Mouse (Mus musculus) midbrain, embryonic 10.5 days (tissue): Measurements from ENCODE around the gene Hsd17b3. TPM values are rescaled to one million over a fixed set of nuclear protein-coding genes. Genes with fewer than 3 reads are reported as not detected.

Experiments
- DNase-seq: peaks from one replicate; pipeline ENCODE4 v3.0.0-alpha.2; 2017; ENCODE audit warnings: low spot score
- H3K27ac ChIP-seq: fragments of 300-500 bp; sonication (generic); replicated peaks from 2 replicates; pipeline ENCODE4 v1.5.1; 2016; ENCODE audit warnings: mild to moderate bottlenecking
- H3K27me3 ChIP-seq: fragments of 300-500 bp; sonication (generic); 2 replicates; pipeline ENCODE4 v1.6.1; 2016; ENCODE audit warnings: low read depth, mild to moderate bottlenecking; ENCODE audit not compliant: poor library complexity, severe bottlenecking
- H3K36me3 ChIP-seq: fragments of 300-500 bp; sonication (generic); 2 replicates; pipeline ENCODE4 v1.6.1; 2016; ENCODE audit warnings: mild to moderate bottlenecking, moderate library complexity
- H3K4me1 ChIP-seq: fragments of 300-500 bp; sonication (generic); 2 replicates; pipeline ENCODE4 v1.6.1; 2016
- H3K4me3 ChIP-seq: fragments of 300-500 bp; sonication (generic); 2 replicates; pipeline ENCODE4 v1.5.1; 2016; ENCODE audit warnings: mild to moderate bottlenecking, moderate library complexity
- H3K9me3 ChIP-seq: fragments of 300-500 bp; sonication (generic); replicated peaks from 2 replicates; pipeline ENCODE4 v1.6.1; 2016; ENCODE audit warnings: mild to moderate bottlenecking
- WGBS: fragments of 180-500 bp; shearing (Covaris S2); methylation state at CpG from one replicate; pipeline ENCODE4 v1.1.7; 2016; 5-methylcytosine and 5-hydroxymethylcytosine counted together
- polyA plus RNA-seq: library from polyadenylated mRNA; unstranded; fragments of >200 nt; fragmentation: Nextera tagmentation; extraction: Ambion mirVana; gene quantifications from 2 replicates; pipeline ENCODE4 v1.2.1, GENCODE M21; 2016

Gene Hsd17b3
- polyA plus RNA-seq, 1 experiment from 2014 or later, result not detected

GRCm38 (mm10) chr13:64033921-64034320 is 55.1 kb downstream of the Hsd17b3 start:
- no peaks in the 10 kb centered on the region for H3K36me3 ChIP-seq
- 88% methylated on average over 6 of the region's 6 CpGs for WGBS
- H3K27me3 ChIP-seq, result peaks cover 29% of the 10 kb centered on the region
- no peak overlapping the region for H3K27ac ChIP-seq
- no peaks in the 10 kb centered on the region for H3K9me3 ChIP-seq
- H3K4me3 ChIP-seq, result no peak overlapping the region
- DNase-seq, result no peak
- peaks cover 15% of the 10 kb centered on the region for H3K4me1 ChIP-seq

- WGBS, result 90% methylated on average over 4 of the region's 4 CpGs
- Histone ChIP-seq H3K27ac (no peak overlapping the region), H3K36me3 (no peaks in the 10 kb centered on the region), H3K27me3 (peaks cover 29% of the 10 kb centered on the region), H3K9me3 (no peaks in the 10 kb centered on the region), H3K4me1 (peaks cover 15% of the 10 kb centered on the region), H3K4me3 (no peak overlapping the region)
- DNase-seq, result no peak
These were observed 55.8 kb downstream of the Hsd17b3 start for GRCm38 (mm10) chr13:64033181-64033580.

DNA sequence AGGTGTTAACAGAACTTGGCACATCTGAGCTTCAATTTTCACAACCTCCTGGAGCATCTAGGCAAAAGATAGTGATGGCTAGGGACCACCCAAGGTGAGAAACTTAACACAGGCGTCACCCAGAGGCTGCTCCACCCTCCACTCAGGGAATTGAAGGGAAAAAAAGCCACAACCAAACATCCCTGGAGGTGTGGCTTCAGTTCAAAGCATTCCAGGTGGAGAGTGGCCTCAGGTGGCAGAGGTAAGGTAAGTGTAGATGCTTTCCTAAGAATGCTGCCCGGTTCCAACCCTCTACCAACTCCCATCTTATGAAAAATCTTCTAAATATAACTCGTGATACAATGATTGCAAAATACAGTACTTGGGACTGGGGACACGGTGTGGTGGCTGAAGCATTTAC is 57.8 kb downstream of the Hsd17b3 start:
- Histone ChIP-seq H3K4me1 (peaks cover 11% of the 10 kb centered on the region), H3K36me3 (no peaks in the 10 kb centered on the region), H3K27me3 (peaks cover 16% of the 10 kb centered on the region), H3K4me3 (no peak overlapping the region), H3K27ac (no peak overlapping the region), H3K9me3 (no peaks in the 10 kb centered on the region)
- no peak for DNase-seq
- 76% methylated on average over 4 of the region's 4 CpGs for WGBS

GRCm38 (mm10) chr13:64030792-64031191 is 58.2 kb downstream of the Hsd17b3 start:
- H3K4me3 ChIP-seq, result no peak overlapping the region
- no peaks in the 10 kb centered on the region for H3K9me3 ChIP-seq
- WGBS, result 84% methylated on average over 1 of the region's 1 CpGs
- peaks cover 16% of the 10 kb centered on the region for H3K27me3 ChIP-seq
- no peaks in the 10 kb centered on the region for H3K36me3 ChIP-seq
- no peak for DNase-seq
- H3K4me1 ChIP-seq, result peaks cover 11% of the 10 kb centered on the region
- no peak overlapping the region for H3K27ac ChIP-seq

- no peak for DNase-seq
- Histone ChIP-seq H3K36me3 (no peaks in the 10 kb centered on the region), H3K4me3 (no peak overlapping the region), H3K27ac (no peak overlapping the region), H3K9me3 (no peaks in the 10 kb centered on the region), H3K27me3 (no peaks in the 10 kb centered on the region), H3K4me1 (peaks cover 21% of the 10 kb centered on the region)
- WGBS, result 79% methylated on average over 4 of the region's 4 CpGs
These were observed 64.2 kb downstream of the Hsd17b3 start for GRCm38 (mm10) chr13:64024803-64025202.

DNA sequence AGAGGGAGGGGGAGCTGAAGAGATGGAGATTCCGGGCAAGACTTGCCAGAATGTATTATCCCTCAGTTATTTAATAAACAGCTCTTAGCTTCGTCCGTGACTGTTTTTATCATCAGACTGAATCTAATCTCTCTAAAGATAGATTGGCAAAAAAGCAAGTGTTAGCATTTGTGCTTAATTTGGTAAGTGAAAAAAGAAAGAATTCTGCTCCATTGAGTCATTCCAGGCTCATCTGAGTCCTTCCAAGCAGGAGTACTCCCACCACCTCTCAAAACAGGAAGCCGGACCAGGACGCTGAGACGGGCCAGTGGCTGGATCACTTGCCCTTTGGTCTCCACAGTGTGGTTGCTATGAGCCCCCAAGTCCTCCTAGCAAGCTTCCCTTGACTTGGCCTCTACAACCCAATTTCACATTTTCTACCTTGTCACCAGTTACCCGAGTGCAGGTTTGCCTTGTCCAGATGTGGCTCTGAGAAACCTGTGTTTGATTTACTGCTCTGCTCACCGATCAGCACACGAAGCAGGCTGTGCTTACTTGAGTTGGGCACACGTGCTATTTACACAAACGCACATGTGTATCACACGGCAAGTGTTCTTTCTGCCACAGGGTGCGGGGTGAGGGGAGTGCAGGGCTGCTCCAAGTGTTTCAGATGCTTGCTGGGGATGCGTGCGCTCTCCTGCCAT is 66.1 kb downstream of the Hsd17b3 start:
- H3K27ac ChIP-seq, result no peak overlapping the region
- H3K4me3 ChIP-seq, result no peak overlapping the region
- DNase-seq, result no peak
- WGBS, result 88% methylated on average over 15 of the region's 15 CpGs
- no peaks in the 10 kb centered on the region for H3K9me3 ChIP-seq
- no peaks in the 10 kb centered on the region for H3K36me3 ChIP-seq
- H3K27me3 ChIP-seq, result no peaks in the 10 kb centered on the region
- H3K4me1 ChIP-seq, result peaks cover 21% of the 10 kb centered on the region

- WGBS, result 61% methylated on average over 7 of the region's 7 CpGs
- H3K9me3 ChIP-seq, result no peaks in the 10 kb centered on the region
- DNase-seq, result peak; percentile 34
- H3K36me3 ChIP-seq, result no peaks in the 10 kb centered on the region
- no peak overlapping the region for H3K4me3 ChIP-seq
- H3K27ac ChIP-seq, result peak overlapping the region; percentile 57
- no peaks in the 10 kb centered on the region for H3K27me3 ChIP-seq
- H3K4me1 ChIP-seq, result peaks cover 21% of the 10 kb centered on the region
These were observed 68.1 kb downstream of the Hsd17b3 start for GRCm38 (mm10) chr13:64020902-64021311.

GRCm38 (mm10) chr13:64018586-64019141 is 70.4 kb downstream of the Hsd17b3 start:
- WGBS, result 82% methylated on average over 10 of the region's 10 CpGs
- no peak for DNase-seq
- Histone ChIP-seq H3K9me3 (no peaks in the 10 kb centered on the region), H3K27ac (no peak overlapping the region), H3K4me1 (peaks cover 21% of the 10 kb centered on the region), H3K4me3 (no peak overlapping the region), H3K36me3 (no peaks in the 10 kb centered on the region), H3K27me3 (no peaks in the 10 kb centered on the region)

- no peaks in the 10 kb centered on the region for H3K36me3 ChIP-seq
- H3K27ac ChIP-seq, result no peak overlapping the region
- H3K9me3 ChIP-seq, result no peaks in the 10 kb centered on the region
- WGBS, result 80% methylated on average over 4 of the region's 4 CpGs
- H3K4me1 ChIP-seq, result peaks cover 8% of the 10 kb centered on the region
- H3K4me3 ChIP-seq, result no peak overlapping the region
- no peaks in the 10 kb centered on the region for H3K27me3 ChIP-seq
- no peak for DNase-seq
These were observed 73.0 kb downstream of the Hsd17b3 start for GRCm38 (mm10) chr13:64016048-64016447.

DNA sequence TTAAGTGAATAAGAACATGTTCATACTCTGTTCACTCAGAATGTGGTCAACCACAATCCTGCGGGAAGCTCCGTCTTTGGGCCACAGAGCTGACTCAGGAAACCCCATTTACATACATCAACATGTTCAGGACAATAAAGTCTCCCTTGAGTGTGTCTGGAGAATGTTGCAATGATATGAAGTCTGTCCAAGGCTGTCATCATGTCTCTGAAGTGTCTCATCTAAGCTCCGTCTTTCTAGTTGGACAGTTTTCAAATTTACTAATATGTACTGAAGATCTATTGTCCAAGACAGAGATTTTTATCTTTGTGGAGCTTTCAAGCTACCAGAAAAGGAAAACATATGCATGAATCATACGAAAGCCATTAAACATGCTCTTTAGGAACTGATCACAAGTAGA is 77.9 kb downstream of the Hsd17b3 start:
- Histone ChIP-seq H3K4me1 (no peaks in the 10 kb centered on the region), H3K27me3 (no peaks in the 10 kb centered on the region), H3K36me3 (no peaks in the 10 kb centered on the region), H3K9me3 (no peaks in the 10 kb centered on the region), H3K27ac (no peak overlapping the region), H3K4me3 (no peak overlapping the region)
- no peak for DNase-seq
- 93% methylated on average over 4 of the region's 4 CpGs for WGBS

Other genes starting within 250 kb of the Hsd17b3 start
- gene Slc35d2, start 40.1 kb upstream of the Hsd17b3 start, polyA plus RNA-seq, result 3.4 and 3.7 TPM in 2 replicates
- 18.9 and 21.0 TPM in 2 replicates for gene Zfp367, start 64.0 kb upstream of the Hsd17b3 start, polyA plus RNA-seq
- 19.0 and 21.7 TPM in 2 replicates for gene Habp4, start 72.6 kb upstream of the Hsd17b3 start, polyA plus RNA-seq
- 9.5 and 12.6 TPM in 2 replicates for gene Cdc14b, start 186.1 kb upstream of the Hsd17b3 start, polyA plus RNA-seq
- gene Aaed1, start 223.5 kb upstream of the Hsd17b3 start, polyA plus RNA-seq, result 22.9 and 25.3 TPM in 2 replicates